Mouse (Mus musculus) right cerebral cortex, postnatal 36 days (tissue): ENCODE measurements around the gene Gp1ba.
A peak's percentile ranks its signal among the peaks of the same experiment; 100 is the strongest.

Source experiments
- DNase-seq, 2 experiments: peaks; one replicate each; pipeline ENCODE4 v3.0.0; 2022; ENCODE audit warnings: low spot score in 2 of 2, mixed read lengths in 1 of 2

Gene Gp1ba

GRCm38 (mm10) chr11:70653345-70654197, 14.6 kb downstream of the Gp1ba start:
- DNase-seq, result no peak

GRCm38 (mm10) chr11:70654198-70654922, 15.4 kb downstream of the Gp1ba start, which contains the start of gene Pfn1:
Pfn1 (minus strand) TSS chr11:70654644.
- DNase-seq, result peak; percentile 59 to 66

- DNase-seq, result peak; percentile 59 to 60
Measured at GRCm38 (mm10) chr11:70654923-70655570, 16.1 kb downstream of the Gp1ba start.

DNA sequence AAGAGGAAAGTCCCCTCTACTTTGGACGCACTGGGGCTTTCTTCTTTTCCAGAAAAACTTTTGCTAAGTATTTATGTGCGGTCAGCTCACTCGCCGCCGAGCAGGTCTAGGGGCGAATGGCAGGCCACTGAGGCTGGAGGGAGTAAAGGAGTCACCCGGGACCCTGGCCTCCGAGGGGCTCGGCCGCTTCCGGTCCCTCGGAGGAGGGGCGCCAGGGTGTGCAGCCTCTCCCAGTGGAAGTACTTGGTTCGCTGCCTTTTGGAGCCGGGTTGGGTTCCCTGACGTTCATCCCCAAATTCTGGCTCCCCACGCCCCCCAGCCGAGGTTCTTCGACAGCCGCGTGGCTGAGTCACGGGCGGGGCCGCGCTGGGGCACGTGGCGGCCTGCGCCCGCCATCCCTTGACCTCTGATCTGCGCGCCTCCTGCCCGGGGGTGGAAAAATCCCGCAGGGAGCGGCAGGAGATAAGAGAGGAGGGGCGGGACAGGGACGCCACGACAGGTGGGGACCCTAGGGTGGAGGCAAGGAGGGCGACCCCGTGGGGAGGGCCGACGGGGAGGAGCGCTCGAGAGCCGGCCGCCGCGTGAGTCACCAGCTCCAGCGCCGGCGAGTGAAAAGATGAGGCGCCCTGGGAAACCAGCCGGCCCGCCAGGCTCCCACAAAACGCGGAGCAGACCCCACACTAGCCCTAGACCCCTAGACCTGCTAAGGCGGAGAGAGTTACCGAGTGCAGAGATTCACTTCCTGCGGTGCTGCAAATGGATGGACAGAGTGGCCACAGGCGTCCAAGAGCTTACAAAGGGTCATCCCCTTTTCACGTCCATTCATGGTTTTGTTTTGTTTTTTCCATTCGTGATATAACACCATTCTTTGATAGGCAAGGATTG, 16.9 kb downstream of the Gp1ba start:
- no peak for DNase-seq

DNA sequence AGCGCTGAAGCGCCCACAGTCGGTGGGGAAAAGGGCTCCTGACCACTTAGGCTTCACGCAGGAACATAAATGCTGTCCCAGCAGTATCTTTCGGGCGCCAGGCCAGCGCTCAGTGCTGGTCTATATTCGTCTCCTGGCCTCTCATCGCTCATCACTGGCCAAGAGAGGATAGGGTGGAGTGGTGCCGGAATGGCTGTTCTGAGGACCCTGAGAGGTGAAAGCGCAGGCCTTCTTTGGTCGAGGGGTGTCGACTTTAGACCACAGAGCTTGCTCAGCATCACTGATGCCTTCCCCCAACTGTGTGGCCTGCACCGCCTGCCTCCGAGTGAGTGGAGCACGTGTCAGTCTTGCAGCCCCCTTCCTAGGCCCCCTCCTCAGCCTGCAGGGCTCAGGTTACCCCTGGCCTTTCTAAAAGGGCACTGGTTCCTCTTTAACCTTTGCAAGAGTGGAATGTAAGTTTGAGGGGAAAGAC, 17.6 kb downstream of the Gp1ba start:
- no peak for DNase-seq

- DNase-seq, result no peak
Measured at GRCm38 (mm10) chr11:70656964-70657363, 18.0 kb downstream of the Gp1ba start, which contains the start of gene Eno3. Eno3 (plus strand) TSS chr11:70657202.

DNA sequence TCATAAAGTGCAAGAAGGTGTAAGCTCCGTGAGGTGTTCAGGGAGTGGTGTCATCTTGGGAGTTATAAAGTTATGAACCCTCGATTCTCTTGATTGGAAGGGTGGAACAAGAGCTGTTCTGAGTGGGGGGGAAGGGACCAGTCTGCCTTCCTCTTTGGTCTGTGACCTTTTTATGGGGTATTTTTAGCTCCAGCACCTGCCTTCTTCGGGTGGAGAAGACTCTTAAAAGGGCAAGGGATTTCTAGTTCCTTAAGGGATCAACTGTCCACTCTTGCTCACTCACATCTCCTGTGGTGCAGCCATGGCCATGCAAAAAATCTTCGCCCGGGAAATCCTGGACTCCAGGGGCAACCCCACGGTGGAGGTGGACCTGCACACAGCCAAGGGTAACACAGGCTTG, 18.7 kb downstream of the Gp1ba start:
- no peak for DNase-seq

GRCm38 (mm10) chr11:70657991-70658390, 19.1 kb downstream of the Gp1ba start:
- no peak for DNase-seq

DNA sequence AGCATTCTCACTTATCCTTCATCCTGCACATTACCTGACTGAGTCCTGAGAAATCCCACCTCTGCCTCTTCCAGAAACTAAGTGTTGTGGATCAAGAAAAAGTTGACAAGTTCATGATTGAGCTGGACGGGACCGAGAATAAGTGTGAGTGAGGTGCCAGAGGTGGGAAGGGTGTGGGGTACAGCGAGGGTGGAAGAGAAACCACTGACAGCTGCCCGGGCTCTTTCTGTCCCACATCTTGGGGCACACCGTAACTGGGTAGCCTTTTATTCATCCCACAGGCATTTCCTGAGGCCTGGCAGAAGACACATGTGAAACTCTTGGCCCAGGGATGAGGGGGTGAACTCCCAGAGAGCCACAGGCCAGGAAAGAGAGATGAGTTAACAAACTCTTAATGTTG, 19.6 kb downstream of the Gp1ba start:
- no peak for DNase-seq

DNA sequence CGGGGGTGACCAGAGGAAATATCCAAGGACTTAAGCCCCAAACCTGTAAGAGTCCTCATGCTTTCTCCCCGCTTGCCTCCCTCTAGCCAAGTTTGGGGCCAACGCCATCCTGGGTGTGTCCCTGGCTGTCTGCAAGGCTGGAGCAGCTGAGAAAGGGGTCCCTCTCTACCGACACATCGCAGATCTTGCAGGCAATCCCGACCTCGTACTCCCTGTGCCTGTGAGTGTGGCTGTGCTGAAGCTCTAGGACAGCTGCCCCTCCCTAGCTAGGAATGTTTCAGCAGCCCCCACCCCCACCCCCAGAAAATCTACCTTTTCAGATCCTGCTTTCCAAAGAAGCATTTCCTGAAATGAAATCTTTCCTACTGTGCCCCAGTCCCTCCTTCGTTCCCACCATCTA, 20.0 kb downstream of the Gp1ba start:
- no peak for DNase-seq

- DNase-seq, result no peak
Measured at GRCm38 (mm10) chr11:70660571-70660970, 21.6 kb downstream of the Gp1ba start.

- DNase-seq, result no peak
Measured at GRCm38 (mm10) chr11:70663101-70663500, 24.2 kb downstream of the Gp1ba start.

- no peak for DNase-seq
Measured at GRCm38 (mm10) chr11:70663957-70664356, 25.0 kb downstream of the Gp1ba start.

GRCm38 (mm10) chr11:70664741-70665140, 25.8 kb downstream of the Gp1ba start:
- DNase-seq, result no peak

GRCm38 (mm10) chr11:70666687-70667086, 27.8 kb downstream of the Gp1ba start:
- DNase-seq, result no peak

- no peak for DNase-seq
Measured at GRCm38 (mm10) chr11:70667271-70668150, 28.6 kb downstream of the Gp1ba start.

- DNase-seq, result no peak
Measured at GRCm38 (mm10) chr11:70668335-70668770, 29.4 kb downstream of the Gp1ba start.

GRCm38 (mm10) chr11:70668771-70669505, 30.0 kb downstream of the Gp1ba start, which contains the start of gene Spag7:
Spag7 (minus strand) TSS chr11:70669416.
- DNase-seq, result peak; percentile 99 to 100
